Mouse (Mus musculus): ENCODE results near the gene Fancc.
"Not testable (repeated sequence)": the region's sequence is repeated elsewhere in the genome, so short reads cannot be mapped to it uniquely, and the experiment has no call there.

Gene Fancc

GRCm38 (mm10) chr13:63353312-63353711 is 143.8 kb downstream of the Fancc start:
- DNase-seq (ENCODE audit: low spot score), result not testable (repeated sequence)

DNA sequence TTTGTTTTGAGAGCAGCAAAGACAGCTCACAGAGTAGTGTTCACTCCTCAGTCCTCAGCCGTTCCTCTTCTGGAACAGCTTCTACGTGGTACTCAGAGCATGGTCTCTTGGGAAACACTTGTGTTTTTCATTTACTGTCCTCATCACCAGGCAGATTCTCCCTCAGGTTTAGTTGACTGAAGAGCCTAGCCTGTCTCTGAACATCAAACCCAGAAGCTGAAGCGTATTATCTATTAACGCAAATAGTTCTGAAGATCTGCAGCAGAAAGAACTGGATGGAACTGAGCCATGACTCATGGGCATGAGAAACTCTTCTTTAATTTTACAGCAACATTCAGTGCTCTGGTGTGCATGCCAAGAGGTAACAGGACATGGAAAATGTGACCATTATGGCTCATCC is 147.0 kb downstream of the Fancc start:
- no peak for DNase-seq (ENCODE audit: low spot score)

DNA sequence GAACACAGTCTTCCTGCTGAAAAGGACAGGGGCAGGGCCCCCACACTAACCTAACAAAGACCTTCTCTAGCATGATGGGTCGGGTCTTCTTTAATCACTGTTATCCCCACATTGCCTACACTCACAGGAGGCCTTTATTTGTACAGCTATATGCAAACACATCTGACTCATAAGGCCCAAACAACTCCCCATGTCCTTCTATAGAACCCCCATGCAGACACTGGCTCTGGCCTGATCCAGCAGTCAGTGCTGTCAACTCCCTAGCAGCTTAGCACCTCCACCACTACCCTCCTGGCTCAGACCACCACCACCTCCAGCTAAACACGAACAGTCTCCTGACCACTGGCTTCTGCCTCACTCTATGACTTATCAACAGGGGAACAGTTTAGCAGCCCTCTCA is 149.4 kb downstream of the Fancc start:
- DNase-seq (ENCODE audit: low spot score), result no peak

GRCm38 (mm10) chr13:63345476-63346225 is 151.4 kb downstream of the Fancc start:
- no peak for DNase-seq (ENCODE audit: low spot score)

DNA sequence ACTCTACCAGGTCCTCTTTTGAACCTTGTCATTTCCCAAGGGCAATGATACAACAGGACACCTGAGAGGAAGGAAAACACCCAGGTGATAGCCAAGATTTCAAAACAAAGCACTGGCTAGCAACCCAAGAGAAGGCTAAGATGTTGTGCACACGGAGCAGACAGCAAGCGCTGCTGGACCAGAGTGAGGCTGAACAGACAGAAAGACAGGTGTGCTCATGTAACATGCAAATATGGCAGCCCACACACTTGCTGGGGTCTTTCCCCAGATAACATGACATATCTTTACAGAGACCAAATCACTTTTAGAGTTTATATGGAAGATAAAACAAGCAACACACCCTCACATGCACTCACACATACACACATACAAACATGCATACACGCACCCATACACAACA is 152.6 kb downstream of the Fancc start:
- no peak for DNase-seq (ENCODE audit: low spot score)

DNA sequence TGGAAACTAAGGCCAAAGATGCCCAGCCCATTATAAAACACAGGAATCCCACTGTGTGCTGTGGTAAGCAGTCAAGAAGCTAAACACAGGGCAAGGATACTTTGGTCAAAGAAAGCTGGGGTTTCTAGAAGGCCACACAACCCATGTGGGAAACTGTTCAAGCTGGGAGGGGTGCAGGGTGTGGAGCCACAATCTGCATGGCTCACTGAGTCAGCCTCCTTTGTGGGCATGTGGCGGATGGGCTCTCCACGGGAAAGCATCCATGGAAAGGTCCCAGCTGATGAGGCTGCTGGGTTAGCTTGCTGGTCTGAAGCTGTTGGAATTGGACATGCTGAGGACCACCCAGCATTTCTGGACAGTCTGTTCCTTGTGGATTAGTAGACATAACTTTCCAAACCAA is 154.3 kb downstream of the Fancc start:
- no peak for DNase-seq (ENCODE audit: low spot score)

GRCm38 (mm10) chr13:63339946-63340345 is 157.1 kb downstream of the Fancc start:
- DNase-seq (ENCODE audit: low spot score), result no peak

DNA sequence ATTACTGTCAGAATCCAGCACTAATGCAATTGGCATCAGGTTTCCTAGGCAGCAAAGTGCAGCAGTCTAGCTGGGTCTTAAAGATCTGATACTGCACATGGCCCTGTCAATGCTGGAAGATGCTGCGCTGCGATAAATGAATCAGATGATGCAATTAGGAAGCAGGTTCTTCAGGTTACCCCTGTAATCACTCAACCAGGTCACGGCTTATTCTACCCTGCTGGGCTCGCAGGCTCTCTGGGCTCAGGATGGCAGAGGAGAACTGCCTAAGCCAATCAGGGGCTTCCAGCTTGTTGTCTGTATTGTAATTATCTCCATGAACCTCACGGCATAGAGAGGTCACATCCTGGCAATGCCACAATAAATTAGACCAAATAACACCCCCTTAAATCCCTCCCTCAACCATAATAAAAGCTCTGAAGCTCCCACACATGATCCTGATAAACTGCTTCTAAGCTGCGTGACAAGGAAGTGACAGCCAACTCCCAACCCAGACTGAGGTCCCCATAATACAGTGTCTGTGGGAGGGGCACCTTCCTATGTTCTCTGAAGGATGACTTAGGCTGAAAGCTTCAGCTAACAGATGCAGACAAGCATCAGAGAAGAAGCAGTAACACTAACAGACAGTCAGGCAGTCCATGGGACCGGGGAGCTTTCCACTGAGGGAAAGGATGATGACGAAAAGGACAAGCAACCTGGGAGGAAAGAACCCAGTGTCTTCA is 159.7 kb downstream of the Fancc start:
- peak; percentile 29 for DNase-seq (ENCODE audit: low spot score)

GRCm38 (mm10) chr13:63336335-63336734 is 160.7 kb downstream of the Fancc start:
- peak; percentile 23 for DNase-seq (ENCODE audit: low spot score)

GRCm38 (mm10) chr13:63335421-63336134 is 161.5 kb downstream of the Fancc start:
- DNase-seq (ENCODE audit: low spot score), result no peak

DNA sequence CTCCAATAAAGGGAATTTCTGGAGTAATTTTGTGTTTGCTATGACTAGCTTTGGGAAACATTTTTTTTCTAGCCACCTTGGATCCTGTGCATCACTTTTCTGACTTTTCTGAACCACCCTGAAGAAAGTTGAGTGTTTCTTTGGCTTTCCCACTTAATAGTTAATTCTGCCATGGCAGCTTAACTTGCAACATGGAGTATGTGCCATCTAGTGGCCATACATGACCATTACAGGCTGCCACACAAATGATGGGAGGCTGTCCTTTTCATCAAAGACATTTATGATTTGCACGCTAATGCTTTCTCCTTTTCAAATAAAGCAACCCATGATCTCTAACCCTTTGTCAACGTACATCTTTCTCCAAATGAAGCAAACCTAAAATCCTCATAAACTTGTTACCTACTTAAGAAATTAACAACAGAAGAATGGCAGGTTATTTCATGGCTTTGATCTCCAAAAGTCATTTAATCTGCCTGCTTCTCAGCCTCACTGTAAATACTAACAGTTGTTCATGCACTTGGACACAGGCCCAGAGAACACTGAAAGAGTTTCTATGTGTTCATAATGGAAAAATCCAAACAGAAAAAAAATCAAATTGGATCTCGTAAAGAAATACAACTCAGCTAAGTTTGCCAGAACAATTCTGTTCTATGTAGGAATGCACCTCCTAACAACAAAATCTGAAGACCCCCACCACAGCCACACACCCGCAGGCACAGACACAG is 164.3 kb downstream of the Fancc start:
- peak; percentile 65 for DNase-seq (ENCODE audit: low spot score)

GRCm38 (mm10) chr13:63331379-63331778 is 165.7 kb downstream of the Fancc start:
- peak; percentile 85 for DNase-seq (ENCODE audit: low spot score)

- DNase-seq (ENCODE audit: low spot score), result peak; percentile 70
These were observed 166.7 kb downstream of the Fancc start for GRCm38 (mm10) chr13:63330236-63330860.

- DNase-seq (ENCODE audit: low spot score), result no peak
These were observed 171.1 kb downstream of the Fancc start for GRCm38 (mm10) chr13:63326015-63326414.

- no peak for DNase-seq (ENCODE audit: low spot score)
These were observed 171.9 kb downstream of the Fancc start for GRCm38 (mm10) chr13:63324978-63325848.

GRCm38 (mm10) chr13:63324311-63324710 is 172.8 kb downstream of the Fancc start:
- no peak for DNase-seq (ENCODE audit: low spot score)

GRCm38 (mm10) chr13:63323286-63324075 is 173.6 kb downstream of the Fancc start:
- no peak for DNase-seq (ENCODE audit: low spot score)

- DNase-seq (ENCODE audit: low spot score), result no peak
These were observed 174.3 kb downstream of the Fancc start for GRCm38 (mm10) chr13:63322756-63323155.

- DNase-seq (ENCODE audit: low spot score), result no peak
These were observed 175.4 kb downstream of the Fancc start for GRCm38 (mm10) chr13:63321689-63322088.

- DNase-seq (ENCODE audit: low spot score), result no peak
These were observed 177.3 kb downstream of the Fancc start for GRCm38 (mm10) chr13:63319814-63320213.
